Mouse (Mus musculus) liver, postnatal 0 days (tissue): ENCODE results near the gene Mrpl58. TPM values are rescaled to one million over a fixed set of nuclear protein-coding genes. Genes with fewer than 3 reads are reported as not detected.
"Not testable (repeated sequence)": the region's sequence is repeated elsewhere in the genome, so short reads cannot be mapped to it uniquely, and the experiment has no call there.

Experiments
- ATAC-seq: fragments of 200-750 bp; cut with Nextera tagmentation; 2 replicates; pipeline ENCODE4 v1.8.0; 2017; ENCODE audit warnings: mild to moderate bottlenecking, moderate library complexity
- DNase-seq: peaks from one replicate; pipeline ENCODE4 v3.0.0-alpha.2; 2016
- H3K27ac ChIP-seq: fragments of 300-500 bp; sonication (generic); 2 replicates; pipeline ENCODE4 v1.5.1; 2014; ENCODE audit warnings: antibody characterized with exemption, moderate library complexity, mild to moderate bottlenecking, low read depth
- H3K27me3 ChIP-seq: fragments of 300-500 bp; sonication (generic); 2 replicates; pipeline ENCODE4 v1.6.1; 2014; ENCODE audit warnings: low read length, control low read depth, mixed read lengths; ENCODE audit not compliant: insufficient read depth
- H3K36me3 ChIP-seq: fragments of 300-500 bp; sonication (generic); replicated peaks from 2 replicates; pipeline ENCODE4 v1.6.1; 2014; ENCODE audit warnings: mild to moderate bottlenecking, control low read depth, low read length, moderate library complexity, mixed read lengths; ENCODE audit not compliant: insufficient read depth
- H3K4me1 ChIP-seq: fragments of 300-500 bp; sonication (generic); 2 replicates; pipeline ENCODE4 v1.6.1; 2014; ENCODE audit warnings: antibody characterized with exemption, mild to moderate bottlenecking, control low read depth; ENCODE audit not compliant: insufficient read depth
- H3K4me2 ChIP-seq: fragments of 300-500 bp; sonication (generic); 2 replicates; pipeline ENCODE4 v1.6.1; 2014; ENCODE audit warnings: low read depth, mild to moderate bottlenecking, low read length, moderate library complexity, mixed read lengths
- H3K4me3 ChIP-seq: fragments of 300-500 bp; sonication (generic); 2 replicates; pipeline ENCODE4 v1.5.1; 2014; ENCODE audit warnings: low read depth, low read length
- H3K9ac ChIP-seq: fragments of 300-500 bp; sonication (generic); replicated peaks from 2 replicates; pipeline ENCODE4 v1.6.1; 2014; ENCODE audit warnings: mild to moderate bottlenecking, moderate library complexity
- H3K9me3 ChIP-seq: fragments of 300-500 bp; sonication (generic); 2 replicates; pipeline ENCODE4 v1.6.1; 2016; ENCODE audit warnings: mild to moderate bottlenecking, control low read depth, low read length, mixed read lengths
- CTCF ChIP-seq: sonication (generic); IDR thresholded peaks from 2 replicates; pipeline ENCODE4 v1.5.1; 2016; ENCODE audit warnings: antibody characterized with exemption, low read depth
- EP300 ChIP-seq: IDR thresholded peaks from 2 replicates; pipeline ENCODE4 v1.6.1; 2016; ENCODE audit warnings: antibody characterized with exemption, low read depth, mild to moderate bottlenecking
- WGBS: fragments of 180-500 bp; shearing (Covaris S2); extraction: QIAGEN DNeasy Blood & Tissue Kit; methylation state at CpG from one replicate; pipeline ENCODE4 v1.1.7; 2014; ENCODE audit not compliant: insufficient replicate concordance; 5-methylcytosine and 5-hydroxymethylcytosine counted together
- polyA plus RNA-seq: library from polyadenylated mRNA; unstranded; fragments of >200 nt; fragmentation: Nextera tagmentation; extraction: Ambion mirVana; gene quantifications from 2 replicates; pipeline ENCODE4 v1.2.1, GENCODE M21; 2015

Gene Mrpl58
- polyA plus RNA-seq, 1 experiment from 2014 or later = 88.0 TPM

DNA sequence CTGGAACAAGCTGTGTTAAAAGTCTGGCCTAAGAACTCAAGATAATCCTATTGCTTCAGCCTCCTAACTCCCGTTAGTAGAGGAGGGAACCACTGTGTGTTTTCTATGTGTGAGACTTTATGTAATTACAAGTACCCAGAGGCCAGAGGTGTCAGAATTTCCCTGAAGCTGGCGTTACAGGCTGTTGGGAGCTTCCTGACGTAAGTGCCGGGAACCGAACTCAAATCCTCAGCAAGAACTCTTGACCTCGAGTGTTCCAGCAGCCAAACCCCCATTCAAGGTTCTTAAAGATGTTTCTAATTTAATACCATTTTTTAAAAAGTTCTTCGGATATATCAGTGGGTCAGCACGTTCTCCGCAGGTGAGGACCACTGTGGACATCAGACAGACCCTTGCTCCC, 22.3 kb upstream of the Mrpl58 start:
- Histone ChIP-seq H3K4me1 (no peaks in the 10 kb centered on the region; the same call in none of the 2 replicates), H3K9me3 (no peaks in the 10 kb centered on the region), H3K4me2 (no peak overlapping the region), H3K36me3 (no peaks in the 10 kb centered on the region), H3K9ac (no peak overlapping the region), H3K27ac (no peak overlapping the region), H3K27me3 (peaks cover 51% of the 10 kb centered on the region), H3K4me3 (0 out of 2 replicates have a peak overlapping the region, but pooled peaks have one; percentile 59)
- no peak for ATAC-seq
- WGBS = 39% methylated on average over 9 of the region's 9 CpGs
- no peak for TF ChIP-seq EP300
- TF ChIP-seq CTCF = no peak
- DNase-seq = no peak

DNA sequence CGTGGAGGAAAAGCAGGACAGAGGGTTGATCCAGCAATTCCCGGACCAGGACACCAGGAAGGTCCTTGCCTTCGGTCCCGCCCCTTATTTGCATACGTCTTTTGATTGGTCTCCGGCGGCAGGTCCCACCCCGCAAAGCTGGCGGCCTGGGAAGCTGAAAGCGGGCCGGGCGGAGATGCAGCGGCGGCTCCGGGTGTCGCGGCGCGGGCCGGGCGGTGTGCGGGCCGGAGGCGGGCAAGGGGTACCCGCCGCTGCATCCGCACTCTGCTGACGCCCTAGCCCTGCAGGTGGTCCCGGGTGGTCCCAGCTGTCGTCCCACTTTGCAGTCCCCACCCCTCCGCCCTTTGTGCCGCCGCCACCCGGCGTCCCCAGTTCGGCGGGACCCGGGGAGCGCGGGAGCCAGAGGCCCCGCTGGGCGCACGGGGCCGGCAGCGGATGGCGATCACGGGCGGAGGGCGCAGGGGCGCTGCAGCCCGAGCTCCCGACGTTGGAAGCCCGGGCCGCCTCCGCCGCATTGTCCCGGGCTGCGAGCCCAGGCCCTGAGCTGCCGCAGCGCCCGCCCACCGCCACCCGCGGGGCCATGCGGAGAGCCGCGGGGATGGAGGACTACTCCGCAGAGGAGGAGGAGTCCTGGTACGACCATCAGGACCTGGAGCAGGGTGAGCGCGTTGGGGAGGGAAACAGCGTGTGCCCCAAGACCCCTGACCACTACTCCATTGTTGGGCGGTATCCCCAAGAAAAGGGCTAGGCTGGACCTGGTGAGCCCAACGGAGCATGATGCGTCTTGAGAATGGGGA, 21.6 kb upstream of the Mrpl58 start, which contains the start of gene Cdr2l:
Gene Cdr2l (plus strand): TSS at position 174 of the 797 bp plus-strand sequence.
- Histone ChIP-seq H3K9ac (peak within 1 kb of the TSS; percentile 63), H3K27me3 (peaks cover 48% of the 10 kb centered on the region), H3K4me2 (peak within 1 kb of the TSS; percentile 84), H3K9me3 (no peaks in the 10 kb centered on the region), H3K36me3 (no peaks in the 10 kb centered on the region), H3K4me1 (no peaks in the 10 kb centered on the region; the same call in none of the 2 replicates), H3K4me3 (peak within 1 kb of the TSS; percentile 59), H3K27ac (peak within 1 kb of the TSS; percentile 62)
- DNase-seq = peak; percentile 80
- peak; percentile 90 for ATAC-seq
- WGBS = under 1% methylated on average over 61 of the region's 76 CpGs
- no peak for TF ChIP-seq CTCF
- TF ChIP-seq EP300 = no peak

DNA sequence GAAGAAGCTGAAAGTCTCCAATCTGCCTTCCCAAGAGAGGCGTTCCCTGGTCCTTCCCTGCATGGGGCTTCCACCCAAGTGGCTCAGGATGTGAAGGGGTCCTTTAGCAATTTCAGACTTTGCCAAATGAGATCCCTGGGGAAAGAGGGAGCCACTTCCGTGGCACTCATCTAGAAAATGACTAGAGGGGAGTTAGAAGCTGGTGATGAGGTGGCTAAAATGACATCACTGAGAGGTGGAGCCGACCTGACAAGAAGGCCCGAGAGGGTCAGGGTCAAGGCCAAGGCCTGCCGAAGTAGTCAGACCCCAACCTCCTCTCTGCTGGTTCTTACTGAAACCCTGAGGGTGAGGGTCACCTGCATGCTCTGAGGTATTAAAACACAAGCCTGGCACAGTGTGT, 20.7 kb upstream of the Mrpl58 start:
- no peak for TF ChIP-seq EP300
- no peak for TF ChIP-seq CTCF
- Histone ChIP-seq H3K9ac (0 out of 2 replicates have a peak overlapping the region, but pooled peaks have one; percentile 21), H3K27me3 (peaks cover 45% of the 10 kb centered on the region), H3K4me3 (peak overlapping the region; percentile 59), H3K27ac (no peak overlapping the region), H3K4me1 (no peaks in the 10 kb centered on the region; the same call in none of the 2 replicates), H3K9me3 (no peaks in the 10 kb centered on the region), H3K36me3 (no peaks in the 10 kb centered on the region), H3K4me2 (peak overlapping the region; percentile 84)
- DNase-seq (no peak), ATAC-seq (no peak)
- WGBS = 33% methylated on average over 5 of the region's 5 CpGs

DNA sequence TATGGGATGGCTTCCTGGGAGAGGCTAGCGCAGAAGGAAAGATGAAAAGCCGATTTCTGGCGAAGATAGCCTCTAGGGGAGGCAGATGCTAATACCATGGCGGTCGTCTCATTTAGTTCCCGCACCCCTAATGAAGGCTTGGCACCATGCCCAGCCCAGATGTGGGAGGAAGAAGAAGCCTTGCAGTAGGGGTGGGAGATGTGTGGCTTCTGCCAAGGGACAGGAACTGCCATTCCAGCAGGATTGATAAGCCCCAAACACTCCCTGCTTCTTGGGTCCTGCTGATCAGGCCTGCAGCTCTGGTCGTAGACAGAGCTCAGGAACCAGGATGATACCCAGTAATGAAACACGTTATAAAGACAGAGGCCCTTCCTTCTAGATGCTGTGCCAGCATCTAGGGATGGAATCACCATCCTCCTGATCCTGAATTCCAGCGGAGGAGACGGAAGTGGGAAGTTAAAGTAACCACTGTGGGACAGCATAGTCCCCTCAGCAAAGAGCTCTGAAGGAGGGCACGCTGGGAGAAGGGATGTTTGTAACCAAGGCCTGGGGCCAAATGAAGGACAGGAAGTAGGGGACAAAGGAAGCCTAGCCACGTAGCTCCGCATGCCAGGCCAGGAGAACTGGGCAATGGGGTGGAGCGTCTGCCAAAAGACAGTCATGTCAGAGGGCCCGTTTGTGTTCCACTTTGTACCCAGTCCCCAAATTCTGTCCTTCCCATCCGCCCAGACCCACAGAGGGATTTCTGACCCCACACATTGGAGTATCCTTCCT, 19.7 kb upstream of the Mrpl58 start:
- Histone ChIP-seq H3K27ac (peak overlapping the region; percentile 70; the same call in 1 of the 2 replicates), H3K4me2 (no peak overlapping the region), H3K9me3 (no peaks in the 10 kb centered on the region), H3K4me1 (no peaks in the 10 kb centered on the region; the same call in none of the 2 replicates), H3K4me3 (no peak overlapping the region), H3K27me3 (peaks cover 45% of the 10 kb centered on the region), H3K9ac (no peak overlapping the region), H3K36me3 (no peaks in the 10 kb centered on the region)
- WGBS = 57% methylated on average over 16 of the region's 16 CpGs
- DNase-seq (no peak), ATAC-seq (no peak)
- no peak for TF ChIP-seq EP300
- no peak for TF ChIP-seq CTCF

DNA sequence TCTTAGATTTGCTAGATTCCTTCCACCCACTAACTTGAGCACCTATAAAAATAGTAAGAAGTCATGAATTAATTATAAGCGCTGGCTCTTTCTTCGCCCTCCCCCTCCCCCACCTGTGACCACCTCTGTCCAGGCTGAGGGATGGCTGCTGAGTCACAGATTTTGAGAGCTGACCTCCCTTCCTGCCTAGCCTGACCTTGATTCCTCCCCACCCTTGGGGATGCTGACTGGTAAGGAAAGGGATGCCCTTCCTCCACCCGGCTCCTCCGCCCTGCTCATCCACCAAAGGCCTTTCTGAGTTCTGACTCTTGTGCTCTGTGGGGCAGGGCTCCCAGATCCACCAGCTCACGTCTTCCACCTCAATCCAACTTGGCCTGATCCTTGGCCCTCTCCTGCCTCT, 19.0 kb upstream of the Mrpl58 start:
- ATAC-seq (peak; percentile 24; the same call in 1 of the 2 replicates), DNase-seq (no peak)
- Histone ChIP-seq H3K9ac (no peak overlapping the region), H3K27ac (peak overlapping the region; percentile 70; the same call in 1 of the 2 replicates), H3K4me3 (no peak overlapping the region), H3K27me3 (peaks cover 45% of the 10 kb centered on the region), H3K9me3 (no peaks in the 10 kb centered on the region), H3K36me3 (no peaks in the 10 kb centered on the region), H3K4me1 (no peaks in the 10 kb centered on the region; the same call in none of the 2 replicates), H3K4me2 (no peak overlapping the region)
- no peak for TF ChIP-seq CTCF
- no peak for TF ChIP-seq EP300
- whole genome bisulfite sequencing = 71% methylated on average over 5 of the region's 5 CpGs

DNA sequence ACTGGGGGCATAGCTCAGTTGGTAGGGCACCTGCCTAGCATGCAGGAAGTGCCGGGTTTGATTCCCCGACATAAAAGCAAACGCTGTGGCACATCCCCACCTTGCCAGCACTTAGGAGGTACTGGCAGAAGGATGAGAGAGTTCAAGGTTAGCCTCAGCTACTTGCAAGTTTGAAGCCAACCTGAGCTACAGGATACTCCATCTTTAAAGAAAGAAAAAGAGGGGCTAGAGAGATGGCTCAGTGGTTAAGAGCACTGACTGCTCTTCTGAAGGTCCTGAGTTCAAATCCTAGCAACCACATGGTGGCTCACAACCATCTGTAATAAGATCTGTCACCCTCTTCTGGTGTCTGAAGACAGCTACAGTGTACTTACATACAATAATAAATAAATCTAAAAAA, 16.7 kb upstream of the Mrpl58 start:
- H3K9ac ChIP-seq, H3K9me3 ChIP-seq, DNase-seq, H3K36me3 ChIP-seq, H3K27ac ChIP-seq, H3K4me2 ChIP-seq, H3K4me3 ChIP-seq, H3K4me1 ChIP-seq, ATAC-seq: not testable (repeated sequence)
- WGBS = 84% methylated on average over 3 of the region's 3 CpGs
- H3K27me3 ChIP-seq = peaks cover 30% of the 10 kb centered on the region
